Mouse (Mus musculus) MEL-GATA-1-ER (cell line): ENCODE data around the gene Kdm6b.

Experiments
- DNase-seq: peaks from one replicate; pipeline ENCODE4 v3.0.0-alpha.2; 2012; ENCODE audit warnings: low read depth; ENCODE audit errors: extremely low read depth

The Kdm6b gene

GRCm38 (mm10) chr11:69366855-69367615, 46.4 kb downstream of the Kdm6b start:
- peak; percentile 18 for DNase-seq

- peak; percentile 89 for DNase-seq
These were observed 47.2 kb downstream of the Kdm6b start for GRCm38 (mm10) chr11:69366157-69366854.

GRCm38 (mm10) chr11:69365722-69366121, 47.8 kb downstream of the Kdm6b start:
- DNase-seq, result no peak

- no peak for DNase-seq
These were observed 48.6 kb downstream of the Kdm6b start for GRCm38 (mm10) chr11:69364910-69365309.

- no peak for DNase-seq
These were observed 49.1 kb downstream of the Kdm6b start for GRCm38 (mm10) chr11:69364376-69364775.

GRCm38 (mm10) chr11:69362479-69362878, 51.0 kb downstream of the Kdm6b start:
- no peak for DNase-seq

GRCm38 (mm10) chr11:69362021-69362420, 51.5 kb downstream of the Kdm6b start:
- no peak for DNase-seq

GRCm38 (mm10) chr11:69357690-69358089, 55.8 kb downstream of the Kdm6b start:
- no peak for DNase-seq

- no peak for DNase-seq
These were observed 56.9 kb downstream of the Kdm6b start for GRCm38 (mm10) chr11:69356544-69356943.
